Mouse (Mus musculus): ENCODE measurements around the gene Prpf38b. TPM values are rescaled to one million over a fixed set of nuclear protein-coding genes. Genes with fewer than 3 reads are reported as not detected.

Prpf38b gene
- total and polyA plus RNA-seq, 3 experiments = 42.6 to 177 (median 42.9) TPM

DNA sequence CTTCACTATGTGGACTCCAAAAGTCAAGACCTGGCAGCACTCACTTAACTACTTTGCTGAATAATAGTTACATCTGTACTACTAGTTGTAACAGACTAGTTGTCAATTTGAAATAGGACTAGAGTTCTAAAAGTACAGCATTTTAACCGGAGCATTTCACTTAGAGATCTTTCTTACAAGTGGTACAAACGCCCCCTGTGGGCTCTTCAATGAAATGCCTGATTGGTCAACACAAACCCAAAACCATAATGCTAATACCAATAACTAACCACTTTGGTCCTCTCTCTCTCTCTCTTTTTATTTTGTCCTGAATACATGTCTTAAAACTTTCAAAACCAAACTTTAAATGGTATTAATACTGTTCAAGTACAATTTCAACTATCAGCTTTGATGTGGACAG is 9.5 kb downstream of the Prpf38b start (continued):
- TF ChIP-seq EP300 (IDR thresholded peaks at IDR 0.05; ENCODE audit: low read length) = no peak
- TF ChIP-seq BHLHE40 (IDR thresholded peaks at IDR 0.05; ENCODE audit: low read depth, low read length) = no peak
- TF ChIP-seq RAD21 (IDR thresholded peaks at IDR 0.05; ENCODE audit: low read depth, low read length) = peak; percentile 60
- TF ChIP-seq ELF1 (IDR thresholded peaks at IDR 0.05; ENCODE audit: low read depth, low read length) = no peak
- TF ChIP-seq HCFC1 (IDR thresholded peaks at IDR 0.05; ENCODE audit: low read depth, low read length) = no peak
- no peak for TF ChIP-seq USF2 (conservative IDR thresholded peaks at IDR 0.05; ENCODE audit: low read depth, low read length)
- TF ChIP-seq CTCF (conservative IDR thresholded peaks at IDR 0.05 in 1 of 2, IDR thresholded peaks at IDR 0.05 in 1 of 2; ENCODE audit: low read depth in 2 of 2, low read length in 2 of 2) = peak; percentile 26 to 64; a peak in 3 of 4 replicates
- TF ChIP-seq ZNF384 (IDR thresholded peaks at IDR 0.05; ENCODE audit: low read depth, low read length) = no peak
- TF ChIP-seq RCOR1 (conservative IDR thresholded peaks at IDR 0.05; ENCODE audit: low read depth, low read length) = no peak
- no peak for TF ChIP-seq IRF4 (IDR thresholded peaks at IDR 0.05; ENCODE audit: low read depth, low read length)

DNA sequence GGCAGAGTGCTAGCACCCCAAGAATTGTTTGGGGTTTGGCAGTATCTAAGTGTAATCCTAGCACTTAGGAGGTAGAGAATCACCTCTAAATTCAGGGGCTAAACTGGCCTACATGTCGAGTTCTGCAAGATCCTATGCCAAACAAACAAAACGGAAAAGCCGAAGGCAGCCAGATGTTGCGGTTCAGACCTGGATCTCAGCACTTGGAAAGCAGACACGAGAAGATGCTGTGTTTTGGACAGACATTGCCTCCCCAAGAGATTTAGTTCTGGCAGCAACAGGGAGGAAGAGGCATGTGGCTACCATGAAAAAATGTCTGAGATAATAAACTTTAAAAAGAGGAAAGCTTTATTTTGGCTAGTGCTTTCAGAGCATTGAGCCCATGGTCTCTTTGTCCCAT is 10.8 kb downstream of the Prpf38b start:
- dilution Hi-C loops (cut with MboI; ENCODE audit: extremely low pct_ligation_motif_present, extremely low pct_unique_long_range_greater_than_20kb, low sequenced_read_pairs) (no loop called here), in situ Hi-C loops (cut with MboI; ENCODE audit: low pct_ligation_motif_present, low pct_unique_long_range_greater_than_20kb, low sequenced_read_pairs) (loop anchor here (5.0 kb wide), 2 partner anchors 43 to 123 kb away; no protein-coding TSS in a partner anchor)
- H3K27ac ChIP-seq (ENCODE audit: insufficient read depth, low read depth) = peak overlapping the region; percentile 78

DNA sequence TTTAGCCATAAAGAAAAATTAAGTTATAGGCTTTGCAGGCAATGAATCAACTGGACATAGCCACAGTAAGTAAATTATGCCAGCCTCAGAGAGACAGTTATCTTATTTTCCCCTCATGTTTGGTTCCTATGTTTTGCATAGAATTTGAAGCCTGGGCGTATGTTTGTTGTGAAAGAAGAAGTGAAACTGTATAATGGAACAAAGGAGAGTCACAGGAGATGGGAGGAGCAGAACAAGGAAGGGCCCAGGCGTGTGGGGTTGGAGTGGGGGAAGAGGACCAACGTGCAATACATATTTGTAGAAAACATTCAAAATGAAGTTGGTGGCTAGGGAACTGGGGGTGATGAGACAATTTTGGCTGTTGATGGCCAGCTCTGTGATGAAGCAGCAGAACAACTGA is 11.4 kb downstream of the Prpf38b start:
- H3K27me3 ChIP-seq (replicated peaks) = no peaks in the 10 kb centered on the region
- H3K4me3 ChIP-seq (replicated peaks in 1 of 3; ENCODE audit: low read depth in 2 of 3, low read length in 2 of 3, poor library complexity in 1 of 3) = no peak overlapping the region
- peak overlapping the region; percentile 78 for H3K27ac ChIP-seq (ENCODE audit: insufficient read depth, low read depth)
- in situ Hi-C loops (cut with MboI; ENCODE audit: low pct_ligation_motif_present, low pct_unique_long_range_greater_than_20kb, low sequenced_read_pairs) (loop anchor here (5.0 kb wide), 2 partner anchors 43 to 123 kb away; no protein-coding TSS in a partner anchor), dilution Hi-C loops (cut with MboI; ENCODE audit: extremely low pct_ligation_motif_present, extremely low pct_unique_long_range_greater_than_20kb, low sequenced_read_pairs) (no loop called here)
- peak; percentile 90 for DNase-seq (ENCODE audit: extremely low read depth)
- H3K4me1 ChIP-seq (ENCODE audit: control insufficient read depth in 1 of 2, insufficient read depth in 2 of 2) = peaks cover 9 to 43% of the 10 kb centered on the region in 2 experiments; a peak in 3 of 4 replicates
- H3K9ac ChIP-seq (ENCODE audit: insufficient read depth, low read depth) = no peak overlapping the region
- H3K9me3 ChIP-seq (replicated peaks; ENCODE audit: low read length) = no peaks in the 10 kb centered on the region
- H3K4me2 ChIP-seq (ENCODE audit: insufficient read depth, low read depth, poor library complexity, severe bottlenecking) = peak overlapping the region; percentile 53
- H3K79me2 ChIP-seq (replicated peaks; ENCODE audit: control insufficient read depth, extremely low read depth, insufficient read depth, poor library complexity, severe bottlenecking) = peaks cover 11% of the 10 kb centered on the region; the same call in 1 of the 2 replicates
- peaks cover 19 to 33% of the 10 kb centered on the region in 2 experiments for H3K36me3 ChIP-seq (replicated peaks in 1 of 2; ENCODE audit: control insufficient read depth in 1 of 2, insufficient read depth in 1 of 2, low read length in 1 of 2)
- peak; percentile 26; the same call in 1 of the 2 replicates for TF ChIP-seq ZNF384 (IDR thresholded peaks at IDR 0.05; ENCODE audit: low read depth, low read length)
- TF ChIP-seq ELF1 (IDR thresholded peaks at IDR 0.05; ENCODE audit: low read depth, low read length) = peak; percentile 84
- TF ChIP-seq HCFC1 (IDR thresholded peaks at IDR 0.05; ENCODE audit: low read depth, low read length) = peak; percentile 36; the same call in 1 of the 2 replicates
- TF ChIP-seq GABPA (IDR thresholded peaks at IDR 0.05; ENCODE audit: insufficient replicate concordance, low read depth, low read length) = no peak
- TF ChIP-seq UBTF (IDR thresholded peaks at IDR 0.05; ENCODE audit: low read depth, low read length) = no peak
- TF ChIP-seq POLR2A (IDR thresholded peaks at IDR 0.05; ENCODE audit: low read depth, low read length) = peak; percentile 48
- TF ChIP-seq JUN (IDR thresholded peaks at IDR 0.05; ENCODE audit: insufficient read depth, low read depth, low read length) = peak; percentile 59
- TF ChIP-seq NELFE (IDR thresholded peaks at IDR 0.05; ENCODE audit: low read depth, low read length) = no peak
- no peak for TF ChIP-seq PAX5 (IDR thresholded peaks at IDR 0.05; ENCODE audit: low read length)
- no peak for TF ChIP-seq CHD1 (IDR thresholded peaks at IDR 0.05; ENCODE audit: low read depth, low read length)
- no peak for TF ChIP-seq E2F4 (IDR thresholded peaks at IDR 0.05; ENCODE audit: insufficient replicate concordance, low read depth, low read length)
- TF ChIP-seq MXI1 (IDR thresholded peaks at IDR 0.05; ENCODE audit: low read depth, low read length) = peak; percentile 54; the same call in 1 of the 2 replicates
- peak; percentile 99 for TF ChIP-seq IRF4 (IDR thresholded peaks at IDR 0.05; ENCODE audit: low read depth, low read length)
- no peak; the same call in none of the 2 replicates for TF ChIP-seq RAD21 (IDR thresholded peaks at IDR 0.05; ENCODE audit: low read depth, low read length)
- peak; percentile 37; the same call in 1 of the 2 replicates for TF ChIP-seq SMC3 (IDR thresholded peaks at IDR 0.05; ENCODE audit: low read depth, low read length)
- peak; percentile 91 for TF ChIP-seq MYC (IDR thresholded peaks at IDR 0.05; ENCODE audit: low read depth, low read length)
- TF ChIP-seq CTCF (conservative IDR thresholded peaks at IDR 0.05 in 1 of 2, IDR thresholded peaks at IDR 0.05 in 1 of 2; ENCODE audit: low read depth in 2 of 2, low read length in 2 of 2) = no peak
- no peak for TF ChIP-seq NRF1 (IDR thresholded peaks at IDR 0.05; ENCODE audit: low read depth, low read length)
- TF ChIP-seq ETS1 (conservative IDR thresholded peaks at IDR 0.05; ENCODE audit: low read depth, low read length) = peak; percentile 85
- TF ChIP-seq ZKSCAN1 (IDR thresholded peaks at IDR 0.05; ENCODE audit: borderline replicate concordance, low read depth, low read length) = no peak
- TF ChIP-seq BHLHE40 (IDR thresholded peaks at IDR 0.05; ENCODE audit: low read depth, low read length) = peak; percentile 80
- TF ChIP-seq RCOR1 (conservative IDR thresholded peaks at IDR 0.05; ENCODE audit: low read depth, low read length) = peak; percentile 88
- peak; percentile 88 for TF ChIP-seq CHD2 (IDR thresholded peaks at IDR 0.05; ENCODE audit: low read length)
- TF ChIP-seq MAFK (IDR thresholded peaks at IDR 0.05; ENCODE audit: insufficient replicate concordance, low read length) = peak; percentile 68
- TF ChIP-seq SIN3A (IDR thresholded peaks at IDR 0.05; ENCODE audit: low read length) = peak; percentile 82
- TF ChIP-seq EP300 (IDR thresholded peaks at IDR 0.05; ENCODE audit: low read length) = peak; percentile 98

More for the DNA sequence above, 10.8 kb downstream of the Prpf38b start:
- TF ChIP-seq MAFK (IDR thresholded peaks at IDR 0.05; ENCODE audit: insufficient replicate concordance, low read length) = 0 out of 2 replicates have a peak, but pooled peaks have one; percentile 8
- no peak for TF ChIP-seq ZKSCAN1 (IDR thresholded peaks at IDR 0.05; ENCODE audit: borderline replicate concordance, low read depth, low read length)
- Histone ChIP-seq H3K4me3 (replicated peaks in 1 of 3; ENCODE audit: low read depth in 2 of 3, low read length in 2 of 3, poor library complexity in 1 of 3) (no peak overlapping the region), H3K79me2 (replicated peaks; ENCODE audit: control insufficient read depth, extremely low read depth, insufficient read depth, poor library complexity, severe bottlenecking) (peaks cover 14% of the 10 kb centered on the region), H3K27me3 (replicated peaks) (no peaks in the 10 kb centered on the region), H3K4me1 (ENCODE audit: control insufficient read depth in 1 of 2, insufficient read depth in 2 of 2) (peaks cover 9 to 43% of the 10 kb centered on the region in 2 experiments; a peak in 3 of 4 replicates), H3K9me3 (replicated peaks; ENCODE audit: low read length) (no peaks in the 10 kb centered on the region), H3K4me2 (ENCODE audit: insufficient read depth, low read depth, poor library complexity, severe bottlenecking) (peak overlapping the region; percentile 46), H3K36me3 (replicated peaks in 1 of 2; ENCODE audit: control insufficient read depth in 1 of 2, insufficient read depth in 1 of 2, low read length in 1 of 2) (peaks cover 23 to 39% of the 10 kb centered on the region in 2 experiments), H3K9ac (ENCODE audit: insufficient read depth, low read depth) (peak overlapping the region; percentile 12; the same call in 1 of the 2 replicates)
- DNase-seq (ENCODE audit: extremely low read depth) = no peak
